Mouse (Mus musculus) adrenal gland, postnatal 25 days (tissue): ENCODE results near the gene Pnmt. TPM values are rescaled to one million over a fixed set of nuclear protein-coding genes. Genes with fewer than 3 reads are reported as not detected.

ENCODE experiments used
- DNase-seq: peaks from one replicate; pipeline ENCODE4 v3.0.0; 2021; ENCODE audit warnings: mixed read lengths
- total RNA-seq: library from RNA; stranded (reverse); gene quantifications from 2 replicates; pipeline ENCODE4 v1.2.3, GENCODE M21; 2021

Pnmt gene
- total RNA-seq, 1 experiment from 2014 or later, result 547 TPM

- DNase-seq, result no peak
These were observed 30.8 kb downstream of the Pnmt start for GRCm38 (mm10) chr11:98417074-98417473.

DNA sequence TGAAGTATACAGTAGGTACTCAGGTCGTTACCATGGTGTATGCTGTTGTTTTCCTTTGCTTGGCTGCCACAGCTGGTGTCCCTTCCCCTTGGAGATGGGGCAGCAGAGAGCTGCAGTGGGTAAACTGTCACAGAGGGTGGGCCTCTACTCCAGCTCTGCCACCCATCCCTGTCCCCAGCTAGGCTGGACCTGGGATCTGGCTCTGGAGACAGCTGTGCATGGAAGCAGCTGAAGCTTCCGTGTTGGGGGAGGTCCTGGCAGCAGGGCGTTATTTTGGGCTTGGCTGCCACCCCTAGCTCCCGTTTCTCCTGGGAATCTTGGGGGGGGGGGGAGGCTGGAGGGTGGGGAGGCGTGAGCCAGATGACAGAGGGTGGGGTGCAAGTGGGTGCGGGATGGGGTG, 32.0 kb downstream of the Pnmt start:
- no peak for DNase-seq

GRCm38 (mm10) chr11:98418939-98419547, 32.8 kb downstream of the Pnmt start:
- no peak for DNase-seq

DNA sequence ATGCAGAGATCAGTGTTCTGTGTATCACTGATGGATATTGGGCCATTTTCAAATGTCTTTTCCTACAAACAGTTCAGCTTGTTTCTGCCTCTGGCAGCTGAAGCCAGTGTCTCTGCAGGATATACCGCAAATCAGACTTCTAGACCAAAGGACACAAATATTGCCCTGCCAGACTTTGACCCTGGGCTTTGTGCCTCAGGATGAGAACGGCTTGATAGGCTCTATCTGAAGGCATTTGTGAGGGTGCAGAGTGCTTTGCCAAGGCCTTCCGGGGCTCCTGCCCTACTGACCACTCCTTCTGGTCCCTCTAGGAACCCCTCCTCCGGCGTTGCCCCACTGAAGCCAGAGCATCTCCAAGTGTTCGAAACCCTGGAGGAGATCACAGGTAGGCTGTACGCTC, 40.3 kb downstream of the Pnmt start:
- no peak for DNase-seq

DNA sequence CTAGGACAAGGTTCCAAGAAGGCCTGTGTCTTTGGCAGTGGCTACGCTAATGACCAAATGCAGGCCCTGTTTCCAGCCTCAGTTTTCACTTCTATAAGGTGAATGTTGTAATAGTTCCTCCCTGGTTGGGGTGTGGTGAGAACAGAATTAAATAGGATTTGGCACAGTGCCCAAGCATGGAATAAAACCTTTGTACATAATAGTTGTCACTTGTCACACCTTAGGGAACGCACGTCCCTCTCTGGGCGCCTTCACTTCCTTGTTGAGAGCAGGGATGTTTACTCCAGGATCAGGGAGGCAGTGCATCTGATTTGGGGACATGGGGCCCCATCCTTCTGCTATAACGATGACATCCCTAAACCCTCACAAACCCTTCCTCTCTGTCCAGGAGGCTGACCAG, 42.2 kb downstream of the Pnmt start:
- no peak for DNase-seq

- DNase-seq, result no peak
These were observed 45.7 kb downstream of the Pnmt start for GRCm38 (mm10) chr11:98431743-98432502.

DNA sequence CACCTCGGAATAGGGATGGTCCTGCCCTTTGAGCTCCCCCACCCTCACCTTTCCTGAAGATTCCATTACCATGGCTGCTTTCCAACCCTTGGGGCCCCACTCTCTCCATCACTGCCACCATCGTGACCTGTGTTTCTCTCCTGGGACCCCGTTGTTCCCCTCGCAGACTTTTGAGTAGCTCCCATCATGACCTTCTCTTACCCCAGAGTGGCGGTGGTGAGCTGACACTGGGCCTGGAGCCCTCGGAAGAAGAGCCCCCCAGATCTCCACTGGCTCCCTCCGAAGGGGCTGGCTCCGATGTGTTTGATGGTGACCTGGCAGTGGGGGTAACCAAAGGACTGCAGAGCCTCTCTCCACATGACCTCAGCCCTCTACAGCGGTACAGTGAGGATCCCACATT, 49.5 kb downstream of the Pnmt start:
- no peak for DNase-seq

- no peak for DNase-seq
These were observed 51.2 kb downstream of the Pnmt start for GRCm38 (mm10) chr11:98437441-98437840.

Other genes with a start within 250 kb of the Pnmt start
- 27.0 and 41.7 TPM in 2 replicates for gene Fbxl20, start 236.0 kb upstream of the Pnmt start, total RNA-seq
- gene Med1, start 193.2 kb upstream of the Pnmt start, total RNA-seq, result 75.4 and 86.1 TPM in 2 replicates
- gene Cdk12, start 183.4 kb upstream of the Pnmt start, total RNA-seq, result 49.5 and 51.7 TPM in 2 replicates
- gene Neurod2, start 56.8 kb upstream of the Pnmt start, total RNA-seq, result not detected in 2 replicates
- 0.24 TPM in 1 of 2 replicates, not detected in the other for gene Ppp1r1b, start 38.0 kb upstream of the Pnmt start, total RNA-seq
- 23.6 and 23.9 TPM in 2 replicates for gene Stard3, start 28.1 kb upstream of the Pnmt start, total RNA-seq
- 0.91 TPM in 1 of 2 replicates, not detected in the other for gene Tcap, start 2.6 kb upstream of the Pnmt start, total RNA-seq
- gene Pgap3, start 14.0 kb downstream of the Pnmt start, total RNA-seq, result 3.6 and 6.5 TPM in 2 replicates
- 3.8 and 6.2 TPM in 2 replicates for gene Erbb2, start 26.0 kb downstream of the Pnmt start, total RNA-seq
- 80.3 and 84.7 TPM in 2 replicates for gene Mien1, start 52.5 kb downstream of the Pnmt start, total RNA-seq
- 1.0 TPM in 1 of 2 replicates, not detected in the other for gene Grb7, start 59.9 kb downstream of the Pnmt start, total RNA-seq
- 0.30 TPM in 1 of 2 replicates, not detected in the other for gene Ikzf3, start 159.6 kb downstream of the Pnmt start, total RNA-seq
- gene Zpbp2, start 164.6 kb downstream of the Pnmt start, total RNA-seq, result 0.70 TPM in 1 of 2 replicates, not detected in the other
- gene Ormdl3, start 200.9 kb downstream of the Pnmt start, total RNA-seq, result 96.8 and 98.6 TPM in 2 replicates
- not detected in 2 replicates for gene Lrrc3c, start 211.8 kb downstream of the Pnmt start, total RNA-seq
- 7.6 and 13.5 TPM in 2 replicates for gene Gm12355, start 239.2 kb downstream of the Pnmt start, total RNA-seq
- gene Gsdma3, start 239.9 kb downstream of the Pnmt start, total RNA-seq, result 25.1 and 29.1 TPM in 2 replicates